Mouse (Mus musculus): Measurements from ENCODE around the gene Tmbim6.
"Not testable (repeated sequence)": the region's sequence is repeated elsewhere in the genome, so short reads cannot be mapped to it uniquely, and the experiment has no call there.

Tmbim6 gene

DNA sequence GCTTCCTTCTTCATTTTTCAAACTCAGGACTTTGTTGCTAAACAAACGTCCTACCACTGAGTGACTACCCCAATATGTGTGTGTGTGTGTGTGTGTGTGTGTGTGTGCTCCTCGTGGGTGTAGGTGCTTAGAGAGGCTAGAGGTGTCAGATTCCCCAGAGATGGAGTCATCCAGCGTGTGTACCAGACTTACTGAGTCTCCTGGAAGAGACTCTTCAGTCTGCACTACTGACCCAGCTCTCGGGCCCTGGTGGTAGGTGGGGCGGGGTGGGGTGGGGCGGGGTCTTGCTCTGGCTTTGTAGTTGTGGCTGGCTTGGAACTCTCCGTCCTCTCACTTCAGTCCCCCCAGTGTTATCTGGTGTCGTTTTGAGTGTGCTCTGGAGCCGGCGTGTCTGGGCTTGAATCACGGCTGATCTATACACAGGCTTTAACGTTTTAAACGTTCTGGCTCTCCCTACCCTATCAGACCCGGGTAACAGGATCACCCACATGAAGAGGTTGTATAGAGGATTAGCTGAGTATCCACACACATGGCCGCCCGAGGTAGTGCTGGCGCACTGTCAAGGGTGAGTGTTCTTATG lies 25.1 kb downstream of the Tmbim6 start:
- DNase-seq (ENCODE audit: low spot score) = no peak

DNA sequence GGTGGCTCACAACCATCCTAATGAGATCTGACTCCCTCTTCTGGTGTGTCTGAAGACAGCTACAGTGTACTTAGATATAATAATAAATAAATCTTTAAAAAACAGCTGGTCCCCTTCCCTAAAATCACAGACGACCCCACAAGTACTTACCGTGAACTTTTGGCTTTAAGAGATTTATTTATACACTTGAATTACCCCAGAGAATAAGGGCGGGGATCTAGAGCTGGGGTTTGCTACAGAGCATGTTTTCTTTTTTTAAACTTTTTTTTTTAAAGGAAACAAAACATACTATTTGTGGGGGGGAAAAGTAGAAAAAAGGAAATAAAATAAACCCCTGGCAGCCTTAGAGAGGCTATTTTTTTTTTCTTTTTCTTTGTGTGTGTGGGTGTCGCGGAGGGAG lies 27.4 kb downstream of the Tmbim6 start:
- no peak for DNase-seq (ENCODE audit: low spot score)

DNA sequence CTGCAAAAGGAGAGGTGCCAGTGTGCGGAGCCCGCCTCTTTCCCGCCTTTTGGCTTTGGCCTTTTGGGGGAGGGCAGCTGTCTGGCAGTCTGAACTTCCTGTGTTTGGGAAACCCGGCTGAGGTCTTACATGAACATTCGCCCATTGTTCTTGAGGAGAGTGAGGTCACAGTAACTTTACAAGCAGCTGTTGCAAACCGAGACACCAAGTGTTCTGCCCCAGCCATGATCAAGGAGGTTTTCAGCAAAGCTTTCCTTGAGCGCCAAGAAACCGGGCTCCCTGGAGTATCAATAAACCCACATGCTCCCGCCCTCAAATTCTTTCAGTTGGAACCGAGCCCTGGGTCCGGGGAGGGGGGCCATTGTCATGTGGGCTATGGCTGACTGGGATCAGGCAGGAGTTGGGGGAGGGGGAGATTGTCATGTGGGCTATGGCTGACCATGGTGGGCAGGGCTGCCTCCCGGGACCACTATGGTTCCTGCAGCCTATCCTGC lies 27.9 kb downstream of the Tmbim6 start:
- no peak for DNase-seq (ENCODE audit: low spot score)

DNA sequence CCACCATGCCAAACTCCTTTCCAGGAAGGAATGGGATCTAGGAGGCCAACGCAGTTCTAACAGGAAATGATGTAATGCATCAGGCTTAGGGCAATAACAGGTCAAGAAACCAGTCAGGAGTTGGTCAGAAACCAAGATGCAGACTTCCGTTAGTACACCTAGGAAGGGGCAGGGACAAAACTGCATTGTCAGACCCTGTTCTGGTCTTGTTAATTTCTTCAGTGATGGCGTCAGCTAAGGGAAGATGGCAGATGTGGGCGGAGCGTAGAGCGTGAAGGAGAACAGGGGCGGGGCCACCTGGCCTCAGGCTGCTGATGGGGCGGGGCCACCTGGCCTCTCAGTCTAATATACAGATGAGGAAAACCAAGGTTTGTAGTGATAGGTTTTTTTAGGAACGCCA lies 28.5 kb downstream of the Tmbim6 start:
- DNase-seq (ENCODE audit: low spot score) = no peak

DNA sequence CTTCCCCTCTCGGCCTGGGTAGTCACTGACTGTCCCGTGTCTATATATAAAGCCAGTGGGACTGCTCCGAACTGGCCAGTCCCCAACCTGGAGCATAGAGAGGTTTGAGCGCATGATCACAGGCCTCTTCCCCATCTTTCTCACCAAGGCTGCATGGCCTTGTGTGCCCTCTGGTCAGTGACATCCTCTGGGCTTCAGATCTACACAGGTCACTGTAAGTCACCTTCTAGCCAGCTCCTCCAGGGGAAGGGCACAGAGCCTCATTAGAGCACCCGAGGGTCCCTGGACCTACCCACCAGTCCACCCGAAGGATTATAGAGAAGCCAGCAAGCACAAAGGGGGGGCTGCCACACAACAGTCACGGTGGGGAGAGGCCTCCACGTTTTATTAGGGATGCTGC lies 29.0 kb downstream of the Tmbim6 start:
- no peak for DNase-seq (ENCODE audit: low spot score)

DNA sequence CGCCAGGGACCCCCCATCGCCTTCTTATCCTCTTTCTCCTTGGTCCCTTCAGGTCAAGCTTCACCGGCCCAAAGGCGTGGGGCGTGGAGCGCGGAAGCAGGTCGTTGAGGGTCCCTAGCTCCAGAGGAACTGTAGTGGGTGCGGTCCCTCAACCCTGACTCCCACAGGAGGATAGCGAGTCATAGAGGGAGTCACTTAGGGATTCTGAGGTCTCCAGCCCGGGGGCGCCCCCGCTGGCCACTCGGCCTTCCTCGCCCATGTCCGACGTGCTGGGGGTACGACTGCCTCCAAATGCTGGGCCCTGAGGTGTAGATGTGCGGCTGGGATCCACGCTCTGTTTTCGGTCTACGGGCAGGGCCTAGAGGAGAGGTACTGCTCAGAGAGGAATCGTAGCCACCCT lies 29.9 kb downstream of the Tmbim6 start:
- DNase-seq (ENCODE audit: low spot score) = no peak

DNA sequence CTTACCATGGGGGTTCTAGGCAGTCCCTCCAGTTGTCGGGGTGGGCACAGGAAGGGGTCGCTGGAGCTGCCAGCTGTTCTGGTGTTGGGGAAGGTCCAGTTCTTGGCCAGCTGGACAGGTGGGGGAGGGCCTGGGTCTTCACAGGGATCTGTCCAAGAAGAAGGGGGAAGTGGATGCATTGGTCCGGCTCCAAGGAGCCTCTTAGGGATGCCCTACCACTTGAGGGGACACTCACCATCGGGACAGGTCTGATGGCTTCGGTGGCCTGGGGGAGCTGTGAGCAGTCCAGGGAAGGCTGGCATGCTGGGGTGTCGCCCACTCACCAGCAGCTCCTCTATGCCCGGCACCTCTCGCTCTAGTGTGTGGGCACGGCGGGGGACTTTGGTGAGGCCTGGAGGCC lies 30.4 kb downstream of the Tmbim6 start:
- no peak for DNase-seq (ENCODE audit: low spot score)

DNA sequence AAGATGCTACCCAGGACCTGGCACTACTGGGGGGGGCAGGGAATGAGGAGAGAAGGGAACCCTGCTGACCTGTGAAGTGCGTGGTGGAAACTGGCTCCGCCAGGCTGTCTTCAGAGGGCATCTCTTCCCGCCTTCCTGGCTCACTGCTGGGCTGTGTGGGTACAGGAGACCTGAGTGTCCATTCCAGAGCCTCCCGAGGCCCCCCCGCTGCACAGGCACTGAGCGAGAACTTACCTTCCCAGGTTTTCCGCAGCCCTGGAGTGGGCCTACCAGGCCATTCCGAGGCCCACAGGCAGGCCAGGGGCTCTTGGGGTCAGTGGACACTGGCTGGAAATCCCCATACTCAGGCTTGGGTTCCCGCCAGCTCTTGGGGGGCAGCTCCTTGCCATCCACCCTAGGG lies 31.2 kb downstream of the Tmbim6 start:
- DNase-seq (ENCODE audit: low spot score) = no peak

DNA sequence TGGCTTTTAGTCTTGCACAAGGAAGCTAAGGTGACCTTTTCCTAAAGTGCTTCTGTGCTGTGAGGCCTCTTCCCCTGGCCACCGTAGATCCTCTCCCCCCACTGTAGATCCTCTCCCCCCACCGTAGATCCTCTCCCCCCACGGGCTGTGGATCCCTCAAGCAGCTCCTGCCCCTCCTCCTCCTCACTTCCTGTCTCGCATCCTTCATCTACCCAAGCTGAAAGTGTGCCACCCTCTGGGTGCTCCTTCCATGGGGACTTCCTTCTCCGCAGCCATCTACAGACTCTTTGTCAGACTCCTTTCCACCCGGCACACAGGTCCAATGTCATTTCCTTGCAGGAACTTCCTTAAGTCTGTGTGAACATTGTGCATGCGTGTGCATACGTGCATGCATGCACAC lies 37.7 kb downstream of the Tmbim6 start:
- DNase-seq (ENCODE audit: low spot score) = no peak

DNA sequence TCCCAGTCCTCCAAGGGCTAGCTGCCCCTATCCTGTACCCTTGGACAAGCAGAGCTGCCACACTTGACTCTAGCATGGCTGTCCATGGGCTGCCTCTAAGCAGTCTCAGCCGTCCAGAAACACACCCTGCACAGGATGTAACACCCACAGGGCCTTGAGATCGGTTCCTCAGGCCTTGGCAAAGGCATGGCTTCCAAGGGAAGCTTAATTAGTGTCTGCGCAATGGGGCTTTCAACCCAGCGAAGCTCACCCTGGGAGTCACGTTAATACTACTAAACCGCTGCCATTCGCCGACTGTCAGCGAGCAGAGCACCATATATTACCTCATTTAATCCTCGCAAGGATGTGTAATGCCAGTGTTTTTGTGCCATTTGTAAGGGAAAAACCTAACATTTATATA lies 38.4 kb downstream of the Tmbim6 start:
- no peak for DNase-seq (ENCODE audit: low spot score)

DNA sequence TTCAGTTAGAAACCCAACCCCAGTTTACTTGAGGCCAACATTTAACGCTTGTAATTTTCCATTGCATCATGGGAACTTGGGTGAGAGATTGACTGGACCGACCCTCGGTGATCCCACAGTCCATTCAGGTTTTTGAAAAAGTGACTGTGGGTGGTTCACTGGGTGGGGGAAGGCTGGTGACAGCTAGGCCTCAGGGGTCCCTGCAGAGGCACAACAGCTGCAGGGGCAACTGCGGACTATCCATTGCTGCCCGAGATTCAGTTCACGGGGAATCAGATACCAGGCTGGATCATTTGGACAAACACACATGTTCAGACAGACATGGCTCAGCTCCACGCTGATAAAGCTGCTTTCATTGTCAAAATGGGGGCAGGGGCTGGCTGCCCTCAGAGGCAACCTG lies 38.8 kb downstream of the Tmbim6 start:
- DNase-seq (ENCODE audit: low spot score) = no peak

DNA sequence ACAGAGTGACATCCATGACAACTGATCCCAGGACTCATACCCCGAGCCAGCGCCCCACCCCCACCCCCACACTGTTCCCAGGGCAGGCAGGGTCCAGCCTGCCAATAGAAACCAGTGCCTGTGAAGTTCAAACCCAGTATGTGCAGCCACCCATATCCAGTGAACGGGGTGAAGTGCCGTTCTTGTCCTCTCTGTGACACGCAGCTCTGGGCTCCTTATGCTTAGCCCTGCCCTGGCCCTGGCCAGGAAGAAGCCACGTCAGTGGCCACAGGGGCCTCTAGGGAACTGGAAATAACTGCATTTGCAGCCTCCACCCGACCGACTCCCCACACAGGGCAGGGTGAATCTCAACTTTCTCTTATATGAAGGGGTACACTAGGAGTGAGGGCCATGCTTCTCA lies 39.3 kb downstream of the Tmbim6 start:
- DNase-seq (ENCODE audit: low spot score) = no peak

DNA sequence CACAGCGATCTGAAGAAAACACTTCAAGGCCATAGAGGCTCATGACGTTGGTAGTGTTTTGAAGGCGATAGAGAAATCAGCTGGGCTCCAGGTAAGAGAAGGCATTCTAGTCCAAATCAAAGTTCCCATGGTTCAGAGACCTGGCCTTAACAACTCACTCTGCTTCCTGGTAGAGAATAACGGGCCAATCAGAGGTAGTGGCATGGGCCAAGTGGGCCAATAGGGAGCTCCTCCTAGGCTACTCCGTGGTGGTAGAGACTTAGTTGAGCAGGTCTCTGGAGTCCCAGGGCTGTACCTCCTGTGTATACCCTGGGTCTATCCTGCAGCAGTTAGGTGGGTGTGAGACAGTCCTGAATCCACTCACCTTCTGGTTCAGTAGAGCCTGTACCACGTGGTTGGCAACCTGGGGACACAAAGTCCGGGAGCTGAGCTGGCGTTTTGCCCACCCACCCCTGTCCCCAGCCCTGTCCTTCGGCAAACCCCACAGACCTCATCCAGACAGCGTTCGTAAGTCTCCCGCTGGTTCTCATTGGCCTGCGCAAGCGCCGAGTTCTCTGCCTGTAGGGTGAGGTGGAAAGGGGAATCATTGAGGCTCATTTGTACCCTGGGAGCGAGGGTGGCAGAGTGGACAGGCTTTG lies 40.5 kb downstream of the Tmbim6 start:
- no peak for DNase-seq (ENCODE audit: low spot score)

DNA sequence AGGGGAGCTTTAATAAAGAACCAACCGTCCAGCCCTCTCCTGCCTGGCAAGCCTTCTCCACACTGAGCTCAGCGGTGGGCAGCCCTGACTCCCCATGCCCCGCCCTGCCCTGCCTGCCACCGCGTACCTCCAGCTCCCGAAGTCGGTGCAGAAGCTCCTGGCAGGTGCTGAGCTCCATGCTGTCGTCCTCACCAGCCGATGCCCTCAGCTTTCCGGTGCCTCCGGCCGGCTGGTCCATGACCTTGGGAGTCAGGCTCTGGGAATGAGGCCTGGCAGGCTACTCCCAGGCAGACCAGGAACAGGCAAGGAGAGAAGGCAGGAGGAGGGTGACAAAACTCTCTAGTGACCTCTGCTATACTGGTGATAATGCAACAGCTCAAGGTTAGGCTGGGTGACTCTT lies 41.2 kb downstream of the Tmbim6 start:
- no peak for DNase-seq (ENCODE audit: low spot score)

DNA sequence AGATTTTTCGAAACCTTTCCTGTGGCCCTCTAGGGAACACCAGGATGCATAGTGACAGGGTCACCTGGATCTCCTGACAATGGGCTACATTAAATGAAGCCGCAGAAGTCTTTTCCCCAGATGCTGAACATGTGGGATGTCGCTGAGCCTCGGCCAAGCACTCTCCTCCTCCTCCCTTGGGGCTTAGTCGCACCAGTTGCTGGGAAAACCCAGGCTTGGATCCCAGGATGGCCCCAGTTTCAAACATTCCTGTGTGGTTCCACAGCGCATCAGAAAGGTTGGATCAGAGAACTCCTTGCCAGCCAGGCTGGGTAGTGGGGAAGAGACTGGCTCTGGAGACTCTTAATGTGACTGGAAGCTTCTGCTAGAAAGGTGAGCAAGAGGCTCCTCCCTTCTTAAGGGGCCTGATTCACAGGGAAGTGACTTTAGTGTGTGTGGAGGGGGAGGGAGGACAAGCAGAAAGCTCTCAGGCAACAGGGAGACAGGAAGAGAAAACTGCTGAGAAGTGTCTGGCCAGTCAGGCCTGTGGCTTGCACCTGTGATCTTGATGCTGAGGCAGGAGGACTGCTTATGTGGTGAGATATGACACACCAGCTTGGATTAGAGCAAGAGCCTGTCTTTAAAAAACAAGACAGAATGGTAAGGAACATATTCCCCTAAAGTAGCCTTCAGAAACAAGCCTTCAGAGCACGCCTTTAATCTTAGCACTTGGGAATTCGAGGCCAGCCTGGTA lies 46.5 kb downstream of the Tmbim6 start:
- DNase-seq (ENCODE audit: low spot score) = no peak

DNA sequence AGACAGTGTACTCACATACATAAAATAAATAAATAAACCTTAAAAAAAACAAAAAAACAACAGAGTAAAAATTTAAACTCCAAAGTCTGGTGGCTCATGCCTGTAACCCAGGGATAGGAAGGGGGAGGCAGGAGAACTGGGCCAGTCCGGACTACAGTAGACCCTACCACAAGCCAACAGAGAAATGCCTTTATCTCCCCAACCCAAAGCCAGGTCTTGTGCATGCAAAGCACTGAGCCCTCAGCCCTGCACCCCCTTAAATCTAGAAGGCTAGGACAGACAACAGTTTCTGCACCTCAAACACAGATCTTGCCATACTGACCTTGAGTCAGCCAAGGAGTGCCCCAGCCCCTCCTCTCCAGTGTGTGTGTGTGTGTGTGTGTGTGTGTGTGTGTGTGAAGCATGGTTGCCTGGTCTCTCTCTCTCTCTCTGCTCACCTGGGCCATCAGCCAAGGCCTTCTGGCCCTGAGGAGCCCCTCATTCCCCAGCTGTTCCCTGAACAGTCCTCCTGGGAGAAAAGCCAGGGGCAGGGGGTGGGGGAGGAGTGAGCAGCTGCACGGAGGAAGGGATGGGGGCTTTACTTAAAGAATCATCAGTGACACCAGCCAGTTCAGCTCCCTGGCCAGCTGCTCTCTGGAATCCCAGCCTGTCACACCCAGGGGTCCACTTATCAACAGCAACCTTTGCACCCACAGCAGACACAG lies 47.6 kb downstream of the Tmbim6 start:
- no peak for DNase-seq (ENCODE audit: low spot score)

DNA sequence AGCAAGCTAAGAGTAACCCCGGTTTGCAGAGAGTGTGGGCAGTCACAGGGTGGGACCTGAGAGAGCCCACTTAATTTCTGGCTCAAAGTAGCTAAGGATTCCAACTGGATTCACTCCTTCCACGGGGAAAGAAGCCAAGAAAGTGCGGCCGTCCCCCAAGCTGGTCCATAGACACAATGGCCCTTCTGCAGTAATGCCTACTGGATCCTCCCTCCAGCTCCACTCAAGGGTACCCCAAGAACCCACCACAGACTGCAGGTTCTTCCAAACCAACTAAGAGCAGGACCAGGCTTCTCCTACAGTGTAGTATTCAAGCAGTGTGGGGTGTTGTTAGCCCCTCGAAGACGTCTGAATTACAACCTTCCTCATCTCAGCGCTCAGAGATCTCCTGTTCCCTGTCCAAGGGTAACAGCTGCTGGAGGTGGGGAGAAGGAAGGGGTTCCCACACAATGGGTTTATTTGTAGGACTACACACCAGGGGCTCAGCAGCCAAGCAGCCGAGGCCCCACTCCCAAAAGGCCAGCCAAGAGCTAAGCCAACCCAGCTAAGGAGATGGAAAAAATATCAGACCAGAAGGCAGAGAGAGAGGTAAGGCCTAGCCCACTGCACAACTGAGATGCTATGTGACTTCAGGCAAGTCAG lies 48.3 kb downstream of the Tmbim6 start:
- no peak for DNase-seq (ENCODE audit: low spot score)

DNA sequence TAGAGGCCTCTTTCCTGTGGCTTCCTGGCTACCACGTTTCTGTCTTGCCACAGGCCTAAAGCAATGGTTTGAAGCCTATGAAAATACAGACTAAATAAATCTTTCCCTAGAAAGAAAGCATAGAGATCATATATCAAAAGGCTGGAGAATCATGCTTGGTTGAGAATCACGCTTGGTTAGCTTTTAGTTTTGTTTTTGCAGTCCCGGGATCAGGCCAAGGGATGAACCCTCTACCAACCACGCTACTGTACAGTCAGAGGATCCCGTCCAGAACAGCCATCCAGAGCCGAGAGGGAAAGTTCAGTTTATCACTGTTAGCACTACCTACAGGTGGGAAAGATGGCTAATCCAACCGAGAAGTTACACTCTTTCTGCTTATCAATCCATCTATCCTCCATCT lies 49.7 kb downstream of the Tmbim6 start:
- no peak for DNase-seq (ENCODE audit: low spot score)

DNA sequence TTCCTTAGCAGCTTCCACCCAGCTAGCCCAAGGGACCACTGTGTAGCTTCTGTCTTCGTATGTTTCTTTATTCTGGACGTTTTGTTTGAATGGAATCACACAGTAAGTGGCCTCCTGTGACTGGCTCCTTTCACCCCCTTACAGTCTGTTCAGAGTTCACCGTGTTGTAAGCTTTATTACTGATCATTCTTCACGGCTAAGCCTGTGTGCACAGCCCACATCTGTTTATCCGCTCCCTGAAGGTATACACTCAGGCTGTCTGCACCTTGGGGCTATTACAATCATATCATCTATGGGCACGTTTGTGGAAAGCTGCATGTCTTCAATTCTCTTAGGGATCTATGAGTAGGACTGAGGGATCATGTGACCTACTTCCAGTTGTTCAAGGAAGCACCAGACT lies 52.9 kb downstream of the Tmbim6 start:
- DNase-seq (ENCODE audit: low spot score) = no peak

DNA sequence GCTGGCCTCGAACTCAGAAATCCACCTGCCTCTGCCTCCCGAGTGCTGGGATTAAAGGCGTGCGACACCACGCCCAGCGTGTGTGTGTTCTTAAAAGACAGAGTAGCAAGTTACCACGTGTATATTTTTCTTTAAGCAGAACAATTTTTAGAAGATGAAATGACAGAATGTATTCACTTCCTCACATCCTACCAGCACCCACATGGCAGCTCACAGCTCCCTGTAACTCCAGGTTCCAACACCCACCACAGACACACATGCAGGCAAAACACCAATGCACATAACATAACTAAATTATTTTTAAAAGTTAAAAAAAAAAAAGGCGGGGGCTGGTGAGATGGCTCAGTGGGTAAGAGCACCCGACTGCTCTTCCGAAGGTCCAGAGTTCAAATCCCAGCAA lies 53.5 kb downstream of the Tmbim6 start:
- not testable (repeated sequence) for DNase-seq (ENCODE audit: low spot score)

DNA sequence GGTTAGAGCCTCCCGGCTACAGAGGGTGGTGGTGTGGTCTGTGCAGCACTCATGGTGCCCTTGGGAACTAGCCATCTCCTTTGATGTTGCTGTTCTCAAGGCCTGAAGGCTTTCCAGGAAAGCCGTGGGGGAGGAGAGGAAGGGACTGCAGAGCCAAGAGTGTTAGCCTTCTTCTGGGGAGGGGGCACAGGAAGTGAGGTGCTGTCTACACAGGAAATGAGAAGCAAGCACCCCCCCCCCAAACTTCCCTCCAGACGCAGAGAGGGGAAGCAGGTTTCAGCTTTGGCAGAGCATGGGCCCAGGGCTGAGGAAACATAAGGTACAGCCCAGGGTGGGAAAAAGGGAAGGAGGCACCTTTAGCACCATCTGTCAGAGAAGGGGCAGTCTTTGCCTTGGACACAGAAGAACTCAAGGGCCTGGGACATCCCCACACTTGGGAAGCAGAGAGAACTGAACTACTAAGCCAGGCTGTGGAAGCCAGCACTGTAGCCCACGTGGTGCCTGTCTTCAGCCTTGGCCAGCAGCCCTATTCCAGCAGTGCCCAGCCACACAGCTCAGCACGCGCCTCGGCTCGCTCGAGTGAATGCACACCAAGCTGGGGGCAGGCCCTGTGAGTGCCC lies 56.6 kb downstream of the Tmbim6 start:
- DNase-seq (ENCODE audit: low spot score) = no peak

DNA sequence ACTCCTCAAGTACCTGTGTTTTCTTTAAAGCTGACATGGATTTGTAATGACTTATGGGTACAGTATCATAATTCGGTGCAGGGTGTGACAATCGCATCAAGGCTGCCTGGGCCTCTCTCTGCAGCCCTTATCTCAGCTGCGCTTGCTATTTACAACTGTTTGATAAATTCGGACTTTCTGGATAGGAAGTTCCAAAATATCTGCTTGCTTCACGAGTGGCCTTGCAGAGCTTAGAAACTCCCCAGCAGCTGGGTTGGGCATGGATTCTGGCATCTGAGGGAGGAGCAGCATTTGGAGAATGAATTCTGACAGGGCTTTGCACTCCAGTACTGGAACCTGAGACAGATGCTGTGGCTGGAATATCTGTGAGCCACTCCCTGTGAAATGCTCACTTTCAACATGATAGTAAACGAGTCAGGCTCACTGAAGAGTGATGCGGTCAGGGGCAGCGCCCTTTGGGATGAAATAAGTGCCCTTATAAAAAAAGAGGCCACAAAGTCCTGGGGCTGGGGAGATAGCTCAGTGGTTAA lies 57.1 kb downstream of the Tmbim6 start:
- DNase-seq (ENCODE audit: low spot score) = no peak
